In the genomic region with DNA sequence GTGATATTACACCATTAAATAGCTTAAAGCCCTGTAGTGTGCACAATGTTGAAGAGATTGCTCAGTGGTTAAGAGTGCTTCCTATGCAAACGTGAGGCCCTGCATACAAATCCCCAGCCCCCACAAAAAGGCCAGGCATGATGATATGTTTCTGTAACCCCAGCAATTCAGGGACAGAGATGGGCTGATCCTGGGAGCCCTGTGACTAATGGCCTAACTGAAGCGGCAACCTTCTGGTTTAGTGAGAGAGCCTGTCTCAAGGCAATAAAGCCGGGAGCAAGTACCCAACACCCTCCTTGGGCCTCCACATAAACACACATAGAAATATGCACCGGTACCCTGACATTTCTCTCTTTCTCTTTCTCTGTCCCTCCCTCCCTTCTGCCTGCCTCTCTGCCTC, we compare ENCODE assay signal across 19 mouse cellular contexts.
DNase-seq lines count a peak whose midpoint lies in the region; ATAC-seq and TF ChIP-seq lines count a peak whose summit lies in the region.
"Had no signal": no experiment of that assay in that cellular context is flagged by ENCODE, and none has a peak within 500 bp of the region (broad histone marks: within the 10 kb centered on the region; RNA-seq: fewer than 3 reads in every experiment).

No protein-coding gene starts in this region.

- H3K4me2 ChIP-seq in forebrain, embryonic 15.5 days (replicated peaks) = no peak overlapping the region
- no peak overlapping the region for H3K4me2 ChIP-seq in forebrain, embryonic 11.5 days (ENCODE audit: low read depth, low read length, severe bottlenecking)
- H3K4me2 ChIP-seq in hindbrain, embryonic 15.5 days = no peak overlapping the region
- H3K4me2 ChIP-seq: embryonic facial prominence, embryonic 15.5 days; kidney, embryonic 15.5 days; lung, embryonic 14.5 days; midbrain, embryonic 12.5 days had no signal

- H3K9me3 ChIP-seq in forebrain, embryonic 15.5 days = no peaks in the 10 kb centered on the region
- H3K9me3 ChIP-seq in forebrain, embryonic 11.5 days (ENCODE audit: control insufficient read depth, low read length) = no peaks in the 10 kb centered on the region
- H3K9me3 ChIP-seq in hindbrain, embryonic 15.5 days = no peaks in the 10 kb centered on the region
- H3K9me3 ChIP-seq: embryonic facial prominence, embryonic 15.5 days; kidney, embryonic 15.5 days; midbrain, embryonic 12.5 days had no signal

- H3K27me3 ChIP-seq in forebrain, embryonic 15.5 days = no peaks in the 10 kb centered on the region
- H3K27me3 ChIP-seq in forebrain, embryonic 11.5 days (ENCODE audit: control insufficient read depth, insufficient read depth, low read length) = no peaks in the 10 kb centered on the region
- no peaks in the 10 kb centered on the region for H3K27me3 ChIP-seq in hindbrain, embryonic 15.5 days
- H3K27me3 ChIP-seq: embryonic facial prominence, embryonic 15.5 days; kidney, embryonic 15.5 days; midbrain, embryonic 12.5 days had no signal

- no peak overlapping the region for H3K4me3 ChIP-seq in forebrain, embryonic 15.5 days
- no peak overlapping the region for H3K4me3 ChIP-seq in forebrain, embryonic 11.5 days (ENCODE audit: low read depth, low read length)
- H3K4me3 ChIP-seq in layer of hippocampus, adult 2 months = no peak overlapping the region
- no peak overlapping the region for H3K4me3 ChIP-seq in hindbrain, embryonic 15.5 days
- H3K4me3 ChIP-seq: embryonic facial prominence, embryonic 15.5 days; kidney, embryonic 15.5 days; midbrain, embryonic 12.5 days had no signal

- no peak for ATAC-seq in forebrain, embryonic 15.5 days (replicated peaks)
- ATAC-seq in forebrain, embryonic 11.5 days (replicated peaks; ENCODE audit: low FRiP score) = no peak
- no peak for ATAC-seq in hindbrain, embryonic 15.5 days (ENCODE audit: low FRiP score, low read depth)
- ATAC-seq: intestine, embryonic 16.5 days had no signal

- TF ChIP-seq CTCF in layer of hippocampus, adult 2 months (conservative IDR thresholded peaks at IDR 0.05) = no peak

- DNase-seq in forebrain, embryonic 11.5 days (ENCODE audit: low spot score) = no peak
- no peak for DNase-seq in layer of hippocampus, adult 2 months (ENCODE audit: low spot score in 2 of 2)
- DNase-seq in layer of hippocampus, postnatal 10 days (ENCODE audit: low spot score in 2 of 2) = no peak
- DNase-seq in adrenal gland, postnatal 14 days = peak; percentile 56
- no peak for DNase-seq in right cerebral cortex, postnatal 25 days
- DNase-seq in right cerebral cortex, adult 18-20 months = no peak
- DNase-seq: cerebellum, postnatal 10 days; embryo, embryonic 11 days; heart, postnatal 14 days; layer of hippocampus, postnatal 36 days; lung, embryonic 14.5 days; thymus, adult 18-20 months had no signal

- 43% methylated on average over 4 of the region's 4 CpGs for WGBS in forebrain, embryonic 15.5 days
- 78% methylated on average over 4 of the region's 4 CpGs for WGBS in forebrain, embryonic 11.5 days
- 32% methylated on average over 4 of the region's 4 CpGs for WGBS in hindbrain, embryonic 15.5 days

- peaks cover 59% of the 10 kb centered on the region for H3K4me1 ChIP-seq in forebrain, embryonic 15.5 days
- H3K4me1 ChIP-seq in forebrain, embryonic 11.5 days (replicated peaks; ENCODE audit: control insufficient read depth, insufficient read depth, low read length) = peaks cover 13% of the 10 kb centered on the region; the same call in 1 of the 2 replicates
- H3K4me1 ChIP-seq in hindbrain, embryonic 15.5 days (replicated peaks) = peaks cover 47% of the 10 kb centered on the region

- no peak overlapping the region for H3K9ac ChIP-seq in forebrain, embryonic 15.5 days (replicated peaks)
- no peak overlapping the region for H3K9ac ChIP-seq in forebrain, embryonic 11.5 days (ENCODE audit: low read length)
- H3K9ac ChIP-seq in hindbrain, embryonic 15.5 days = no peak overlapping the region
- H3K9ac ChIP-seq: embryonic facial prominence, embryonic 15.5 days; kidney, embryonic 15.5 days; lung, embryonic 14.5 days; midbrain, embryonic 12.5 days had no signal

- H3K27ac ChIP-seq in forebrain, embryonic 15.5 days (replicated peaks) = peak overlapping the region; percentile 52
- H3K27ac ChIP-seq in forebrain, embryonic 11.5 days (ENCODE audit: low read depth, low read length) = no peak overlapping the region
- H3K27ac ChIP-seq in layer of hippocampus, adult 2 months = peak overlapping the region; percentile 66; the same call in 1 of the 2 replicates
- H3K27ac ChIP-seq in hindbrain, embryonic 15.5 days (replicated peaks) = peak overlapping the region; percentile 34; the same call in 1 of the 2 replicates
- H3K27ac ChIP-seq: embryonic facial prominence, embryonic 15.5 days; kidney, embryonic 15.5 days; macrophage; midbrain, embryonic 12.5 days had no signal

- no peaks in the 10 kb centered on the region for H3K36me3 ChIP-seq in forebrain, embryonic 15.5 days
- no peaks in the 10 kb centered on the region for H3K36me3 ChIP-seq in forebrain, embryonic 11.5 days (ENCODE audit: control insufficient read depth, insufficient read depth, low read length)
- H3K36me3 ChIP-seq in hindbrain, embryonic 15.5 days = no peaks in the 10 kb centered on the region
- H3K36me3 ChIP-seq: embryonic facial prominence, embryonic 15.5 days; kidney, embryonic 15.5 days; midbrain, embryonic 12.5 days had no signal
